Mouse (Mus musculus): ENCODE results near the gene Abhd16a. TPM values are rescaled to one million over a fixed set of nuclear protein-coding genes. Genes with fewer than 3 reads are reported as not detected.

The Abhd16a gene
- polyA plus RNA-seq, 1 experiment from 2014 or later = 52.7 TPM

- Histone ChIP-seq H3K27me3 (ENCODE audit: poor library complexity, severe bottlenecking) (no peaks in the 10 kb centered on the region), H3K4me3 (peak overlapping the region; percentile 72), H3K4me1 (peaks cover 66% of the 10 kb centered on the region), H3K9me3 (peaks cover 8% of the 10 kb centered on the region; the same call in 1 of the 2 replicates), H3K36me3 (replicated peaks) (peaks cover 44% of the 10 kb centered on the region), H3K27ac (peak overlapping the region; percentile 98)
- peak; percentile 68 for DNase-seq (ENCODE audit: extremely low spot score, low spot score)
- WGBS = 1% methylated on average over 20 of the region's 21 CpGs
These were observed 37.6 kb upstream of the Abhd16a start for GRCm38 (mm10) chr17:35051156-35052086.

GRCm38 (mm10) chr17:35052271-35052798 is 36.7 kb upstream of the Abhd16a start:
- H3K36me3 ChIP-seq (replicated peaks) = peaks cover 52% of the 10 kb centered on the region
- WGBS = 85% methylated on average over 12 of the region's 12 CpGs
- DNase-seq (ENCODE audit: extremely low spot score, low spot score) = no peak
- H3K4me3 ChIP-seq = peak overlapping the region; percentile 72
- peaks cover 57% of the 10 kb centered on the region for H3K4me1 ChIP-seq
- peaks cover 8% of the 10 kb centered on the region; the same call in 1 of the 2 replicates for H3K9me3 ChIP-seq
- no peaks in the 10 kb centered on the region for H3K27me3 ChIP-seq (ENCODE audit: poor library complexity, severe bottlenecking)
- H3K27ac ChIP-seq = peak overlapping the region; percentile 98

GRCm38 (mm10) chr17:35055691-35056495 is 33.2 kb upstream of the Abhd16a start:
- H3K36me3 ChIP-seq (replicated peaks) = peaks cover 71% of the 10 kb centered on the region
- peaks cover 53% of the 10 kb centered on the region for H3K4me1 ChIP-seq
- peaks cover 8% of the 10 kb centered on the region; the same call in 1 of the 2 replicates for H3K9me3 ChIP-seq
- peaks cover 6% of the 10 kb centered on the region; the same call in 1 of the 2 replicates for H3K27me3 ChIP-seq (ENCODE audit: poor library complexity, severe bottlenecking)
- 93% methylated on average over 7 of the region's 7 CpGs for WGBS
- no peak for DNase-seq (ENCODE audit: extremely low spot score, low spot score)
- H3K27ac ChIP-seq = no peak overlapping the region
- H3K4me3 ChIP-seq = no peak overlapping the region

- H3K9me3 ChIP-seq = peaks cover 8% of the 10 kb centered on the region; the same call in 1 of the 2 replicates
- 80% methylated on average over 3 of the region's 3 CpGs for WGBS
- H3K27me3 ChIP-seq (ENCODE audit: poor library complexity, severe bottlenecking) = peaks cover 10% of the 10 kb centered on the region; the same call in 1 of the 2 replicates
- peaks cover 82% of the 10 kb centered on the region for H3K36me3 ChIP-seq (replicated peaks)
- DNase-seq (ENCODE audit: extremely low spot score, low spot score) = no peak
- H3K4me3 ChIP-seq = no peak overlapping the region; the same call in 1 of the 2 replicates
- H3K27ac ChIP-seq = no peak overlapping the region
- H3K4me1 ChIP-seq = peaks cover 50% of the 10 kb centered on the region
These were observed 32.0 kb upstream of the Abhd16a start for GRCm38 (mm10) chr17:35057090-35057489.

- peak overlapping the region; percentile 98 for H3K27ac ChIP-seq
- H3K4me1 ChIP-seq = peaks cover 40% of the 10 kb centered on the region
- DNase-seq (ENCODE audit: extremely low spot score, low spot score) = no peak
- peaks cover 8% of the 10 kb centered on the region; the same call in 1 of the 2 replicates for H3K9me3 ChIP-seq
- peaks cover 81% of the 10 kb centered on the region for H3K36me3 ChIP-seq (replicated peaks)
- H3K27me3 ChIP-seq (ENCODE audit: poor library complexity, severe bottlenecking) = peaks cover 21% of the 10 kb centered on the region
- 82% methylated on average over 9 of the region's 9 CpGs for WGBS
- H3K4me3 ChIP-seq = peak overlapping the region; percentile 87
These were observed 30.7 kb upstream of the Abhd16a start for GRCm38 (mm10) chr17:35058316-35058715.

GRCm38 (mm10) chr17:35058911-35059892 is 29.9 kb upstream of the Abhd16a start, which contains the start of gene Ddah2:
TSS of gene Ddah2 (plus strand) at chr17:35059035.
- Histone ChIP-seq H3K4me1 (peaks cover 44% of the 10 kb centered on the region), H3K27ac (peak within 1 kb of the TSS; percentile 98), H3K4me3 (peak within 1 kb of the TSS; percentile 87), H3K27me3 (ENCODE audit: poor library complexity, severe bottlenecking) (peaks cover 30% of the 10 kb centered on the region), H3K9me3 (peaks cover 3% of the 10 kb centered on the region; the same call in 1 of the 2 replicates), H3K36me3 (replicated peaks) (peaks cover 75% of the 10 kb centered on the region)
- peak; percentile 96 for DNase-seq (ENCODE audit: extremely low spot score, low spot score)
- whole genome bisulfite sequencing = under 1% methylated on average over 57 of the region's 57 CpGs

- H3K9me3 ChIP-seq = no peaks in the 10 kb centered on the region
- peak overlapping the region; percentile 87 for H3K4me3 ChIP-seq
- 31% methylated on average over 14 of the region's 14 CpGs for WGBS
- peaks cover 53% of the 10 kb centered on the region for H3K4me1 ChIP-seq
- H3K27ac ChIP-seq = peak overlapping the region; percentile 98
- DNase-seq (ENCODE audit: extremely low spot score, low spot score) = no peak
- peaks cover 66% of the 10 kb centered on the region for H3K36me3 ChIP-seq (replicated peaks)
- H3K27me3 ChIP-seq (ENCODE audit: poor library complexity, severe bottlenecking) = peaks cover 38% of the 10 kb centered on the region
These were observed 29.0 kb upstream of the Abhd16a start for GRCm38 (mm10) chr17:35060071-35060470.

- H3K4me3 ChIP-seq = peak overlapping the region; percentile 87
- H3K27me3 ChIP-seq (ENCODE audit: poor library complexity, severe bottlenecking) = peaks cover 46% of the 10 kb centered on the region
- peaks cover 59% of the 10 kb centered on the region for H3K36me3 ChIP-seq (replicated peaks)
- H3K9me3 ChIP-seq = no peaks in the 10 kb centered on the region
- peak overlapping the region; percentile 98; the same call in 1 of the 2 replicates for H3K27ac ChIP-seq
- no peak for DNase-seq (ENCODE audit: extremely low spot score, low spot score)
- 62% methylated on average over 22 of the region's 22 CpGs for WGBS
- H3K4me1 ChIP-seq = peaks cover 60% of the 10 kb centered on the region
These were observed 28.2 kb upstream of the Abhd16a start for GRCm38 (mm10) chr17:35060737-35061297.

- Histone ChIP-seq H3K9me3 (no peaks in the 10 kb centered on the region), H3K4me3 (peak overlapping the region; percentile 87; the same call in 1 of the 2 replicates), H3K4me1 (peaks cover 64% of the 10 kb centered on the region), H3K27me3 (ENCODE audit: poor library complexity, severe bottlenecking) (peaks cover 51% of the 10 kb centered on the region), H3K36me3 (replicated peaks) (peaks cover 54% of the 10 kb centered on the region), H3K27ac (no peak overlapping the region)
- no peak for DNase-seq (ENCODE audit: extremely low spot score, low spot score)
- 86% methylated on average over 8 of the region's 8 CpGs for WGBS
These were observed 27.8 kb upstream of the Abhd16a start for GRCm38 (mm10) chr17:35061299-35061698.

GRCm38 (mm10) chr17:35063466-35063865 is 25.6 kb upstream of the Abhd16a start:
- peaks cover 35% of the 10 kb centered on the region for H3K36me3 ChIP-seq (replicated peaks)
- WGBS = 92% methylated on average over 3 of the region's 3 CpGs
- H3K9me3 ChIP-seq = no peaks in the 10 kb centered on the region
- DNase-seq (ENCODE audit: extremely low spot score, low spot score) = no peak
- H3K4me3 ChIP-seq = 0 out of 2 replicates have a peak overlapping the region, but pooled peaks have one; percentile 1
- H3K27me3 ChIP-seq (ENCODE audit: poor library complexity, severe bottlenecking) = peaks cover 72% of the 10 kb centered on the region
- peaks cover 55% of the 10 kb centered on the region for H3K4me1 ChIP-seq
- H3K27ac ChIP-seq = no peak overlapping the region

- 28% methylated on average over 10 of the region's 10 CpGs for WGBS
- no peak for DNase-seq (ENCODE audit: extremely low spot score, low spot score)
- H3K4me3 ChIP-seq = peak overlapping the region; percentile 50
- H3K9me3 ChIP-seq = no peaks in the 10 kb centered on the region
- H3K36me3 ChIP-seq (replicated peaks) = peaks cover 35% of the 10 kb centered on the region
- peaks cover 47% of the 10 kb centered on the region for H3K4me1 ChIP-seq
- H3K27me3 ChIP-seq (ENCODE audit: poor library complexity, severe bottlenecking) = peaks cover 82% of the 10 kb centered on the region
- peak overlapping the region; percentile 77 for H3K27ac ChIP-seq
These were observed 24.6 kb upstream of the Abhd16a start for GRCm38 (mm10) chr17:35064378-35064877.

Data from forebrain, embryonic 10.5 days (tissue).